Mouse (Mus musculus): ENCODE results near the gene Anapc5.

The Anapc5 gene

DNA sequence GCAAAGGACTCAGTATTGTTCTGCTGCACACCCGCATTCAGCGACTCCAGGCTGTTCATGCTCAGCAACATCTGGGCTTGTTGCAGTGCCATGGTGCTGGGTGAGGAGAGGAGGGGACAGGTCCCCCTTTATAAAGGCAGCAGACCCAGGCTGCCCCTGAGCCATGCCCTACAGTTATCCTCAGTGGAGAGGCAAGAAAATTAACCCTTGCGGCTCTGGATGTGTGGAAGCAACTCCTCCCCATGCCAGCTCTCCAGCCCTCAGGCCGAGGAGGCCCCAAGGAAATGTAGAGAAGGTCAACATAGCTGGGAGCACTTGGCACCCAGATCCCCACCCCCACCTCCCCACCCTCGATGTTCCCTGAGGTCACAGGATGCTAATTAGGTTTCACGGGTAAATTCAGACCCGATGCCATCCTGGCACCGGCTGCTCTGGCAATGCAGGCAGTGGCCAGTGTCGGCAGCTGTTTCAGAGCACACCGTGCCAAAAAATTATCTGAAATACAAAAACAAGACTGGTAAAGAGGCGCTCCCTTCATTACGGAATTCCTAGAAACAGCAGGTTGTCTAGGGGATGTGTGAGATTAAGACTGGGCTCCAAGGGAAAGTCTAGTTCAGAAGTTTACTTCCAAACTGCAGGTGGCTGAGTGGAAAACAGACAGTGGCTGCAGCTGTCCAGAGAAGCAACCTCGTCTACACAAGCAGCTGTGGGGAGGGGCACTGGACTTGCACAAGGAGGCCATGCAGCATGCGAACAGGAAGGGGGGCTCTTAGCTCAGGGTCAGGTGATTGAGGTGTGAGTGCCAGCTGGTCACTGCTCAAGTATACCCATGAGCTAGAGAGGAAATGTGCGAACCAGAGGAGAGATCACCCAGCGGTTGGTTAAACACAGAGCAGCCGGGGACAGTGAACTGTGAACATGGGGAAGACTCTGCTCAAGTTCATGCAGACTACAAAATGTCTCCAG lies 21.5 kb downstream of the Anapc5 start:
- no peak for DNase-seq

DNA sequence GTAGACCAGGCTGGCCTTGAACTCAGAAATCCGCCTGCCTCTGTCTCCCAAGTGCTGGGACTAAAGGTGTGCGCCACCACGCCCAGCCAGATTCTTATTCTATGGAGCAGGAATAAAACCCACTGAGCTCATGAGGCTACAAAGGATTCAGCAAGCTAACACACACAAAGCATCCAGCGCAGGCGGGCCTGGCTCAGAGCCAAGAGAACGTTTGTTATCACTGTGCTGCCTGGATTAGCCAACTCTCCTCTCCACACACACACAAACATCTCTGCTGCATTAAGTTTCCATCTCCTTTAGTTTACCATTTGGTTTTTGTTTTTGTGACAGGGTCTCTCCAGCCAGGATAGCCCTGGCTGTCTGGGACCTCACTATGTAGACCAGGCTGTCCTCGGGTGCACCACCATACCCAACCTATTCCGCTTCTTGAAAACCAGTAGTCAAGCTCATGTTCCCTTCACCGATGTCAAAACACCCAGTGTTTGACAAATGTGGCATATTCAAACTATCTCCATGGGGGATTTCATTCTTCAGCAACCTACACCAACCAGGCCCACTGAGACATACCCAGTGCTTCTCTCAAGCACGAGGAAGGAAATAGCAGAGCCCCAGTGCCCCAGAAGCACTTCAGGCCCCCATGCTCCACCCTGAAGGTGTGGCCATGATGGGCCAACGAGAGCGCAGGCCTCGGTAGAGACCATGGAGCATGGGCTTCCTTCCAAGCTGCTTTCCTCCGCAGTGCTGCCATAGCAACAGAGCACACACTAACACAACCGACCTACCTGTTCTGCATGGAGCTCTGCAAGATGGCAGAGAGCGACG lies 22.4 kb downstream of the Anapc5 start:
- no peak for DNase-seq

DNA sequence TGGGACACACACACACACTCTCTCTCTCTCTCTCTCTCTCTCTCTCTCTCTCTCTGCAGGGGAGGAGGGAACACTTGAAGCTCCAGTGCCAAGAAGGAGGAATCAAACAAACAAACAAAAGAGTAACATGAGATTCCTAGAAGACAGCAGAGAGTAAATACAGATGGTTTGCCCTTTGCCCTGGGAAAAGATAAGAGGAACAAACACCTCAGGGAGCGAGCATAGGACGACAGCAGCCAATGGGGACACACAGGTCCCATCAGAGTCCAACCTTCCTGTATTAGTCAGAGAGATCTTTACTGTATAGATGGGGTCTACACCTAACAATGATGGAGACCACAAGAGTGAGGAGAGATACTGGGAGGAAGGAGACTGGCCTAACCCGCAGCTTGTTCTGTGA lies 23.3 kb downstream of the Anapc5 start:
- DNase-seq: no peak

DNA sequence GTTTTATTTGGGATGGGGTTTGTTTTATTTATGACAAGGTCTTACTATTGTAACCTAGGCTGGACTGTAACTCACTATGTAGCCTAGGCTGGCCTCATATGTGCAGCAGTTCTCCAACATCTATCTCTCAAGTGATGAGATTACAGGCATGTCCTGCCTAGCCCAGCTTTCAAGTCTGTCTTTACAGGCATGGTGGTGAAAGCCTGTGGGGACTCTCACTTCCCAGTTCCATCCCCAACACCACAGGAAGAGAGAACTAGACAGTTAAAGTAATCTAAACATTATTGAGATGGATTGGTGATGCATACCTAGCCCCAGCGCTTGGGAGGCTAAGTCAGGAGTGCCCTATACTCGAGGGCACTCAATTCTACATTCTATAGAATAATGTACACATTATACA lies 32.4 kb downstream of the Anapc5 start:
- DNase-seq: no peak

DNA sequence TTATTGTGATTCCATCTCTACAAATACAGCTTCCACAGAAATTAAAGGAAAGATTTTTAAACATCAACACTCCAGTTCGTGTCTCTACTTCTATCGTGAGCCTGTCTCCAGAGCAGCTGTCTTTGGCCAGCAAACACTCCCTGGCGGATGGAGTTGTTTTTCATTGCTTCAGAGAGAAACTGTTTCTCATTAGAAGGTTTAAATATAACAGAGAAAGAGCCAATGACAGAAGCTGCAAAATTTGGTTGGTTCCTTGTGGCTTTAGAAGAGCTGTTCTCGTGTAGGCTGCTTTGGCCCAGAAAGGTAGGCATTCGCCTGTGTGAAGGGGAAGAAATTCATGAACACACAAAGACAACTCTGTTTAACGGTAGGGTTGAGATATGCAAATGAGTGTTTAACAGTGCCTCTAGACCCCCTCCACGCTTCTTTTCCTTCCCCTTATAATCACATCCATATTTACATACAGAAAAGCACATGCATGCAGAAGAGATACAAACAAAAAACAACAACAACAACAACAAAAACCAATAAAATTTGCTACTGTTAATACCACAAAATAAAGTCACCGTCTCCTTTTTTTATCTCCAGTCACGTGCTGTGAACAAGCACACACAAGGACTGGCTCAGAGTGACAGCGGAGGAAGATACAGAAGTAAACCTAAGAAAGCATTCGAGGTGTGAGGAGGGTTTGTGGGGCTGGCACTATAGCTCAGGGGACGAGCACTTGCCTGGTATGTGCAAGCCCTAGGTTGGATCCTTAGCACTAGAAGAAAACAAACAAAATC lies 34.9 kb downstream of the Anapc5 start:
- no peak for DNase-seq

DNA sequence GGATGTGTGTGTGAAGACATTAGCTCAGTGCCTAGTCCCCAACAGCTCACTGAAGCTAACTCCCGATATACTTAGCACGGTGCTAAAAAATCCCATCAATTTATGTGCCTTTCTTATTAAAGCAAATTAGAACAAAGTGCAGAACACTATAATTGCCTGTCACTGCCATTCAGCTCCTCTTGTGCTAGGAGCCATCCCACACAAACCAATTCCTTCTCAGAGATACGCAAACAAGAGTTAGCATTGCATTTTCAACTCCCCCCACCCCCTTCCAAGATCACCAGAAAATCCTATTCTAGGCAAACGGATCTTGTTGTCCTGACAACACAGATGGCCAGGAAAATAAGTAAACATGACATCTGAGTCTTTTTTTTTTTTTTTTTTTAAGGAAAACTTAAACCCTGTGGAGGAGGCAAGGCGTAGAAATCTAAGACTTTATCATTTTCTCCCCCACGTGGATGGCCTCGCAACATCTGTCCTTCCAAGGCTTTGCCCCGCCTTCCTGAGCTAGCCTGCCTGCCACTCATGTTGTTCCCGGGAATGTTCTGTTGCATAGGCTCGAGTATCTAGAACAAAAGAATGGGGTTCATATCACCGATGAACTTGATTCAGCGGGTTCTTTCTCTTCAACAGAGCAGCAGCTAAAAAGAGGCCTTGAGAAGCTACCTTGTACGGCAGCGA lies 37.3 kb downstream of the Anapc5 start:
- no peak for DNase-seq

DNA sequence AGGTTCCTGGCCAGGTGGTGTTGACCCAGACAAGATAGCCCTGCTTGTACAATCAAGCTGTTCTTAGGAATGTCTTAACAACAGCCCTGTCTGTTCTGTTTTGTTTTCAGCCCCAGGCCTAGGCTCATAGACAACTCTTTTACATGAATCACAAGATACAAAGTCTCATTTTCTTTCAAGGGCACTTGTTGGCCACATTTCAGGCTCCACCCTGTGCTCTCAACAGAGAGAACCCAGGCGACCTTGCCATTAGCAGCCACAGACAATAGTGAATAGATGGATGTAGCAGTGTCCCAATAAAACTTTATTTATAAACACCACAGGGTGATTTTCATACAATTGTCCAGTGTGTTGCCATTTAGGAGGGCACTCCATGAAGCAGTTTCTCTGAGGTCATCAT lies 39.1 kb downstream of the Anapc5 start:
- DNase-seq: no peak

DNA sequence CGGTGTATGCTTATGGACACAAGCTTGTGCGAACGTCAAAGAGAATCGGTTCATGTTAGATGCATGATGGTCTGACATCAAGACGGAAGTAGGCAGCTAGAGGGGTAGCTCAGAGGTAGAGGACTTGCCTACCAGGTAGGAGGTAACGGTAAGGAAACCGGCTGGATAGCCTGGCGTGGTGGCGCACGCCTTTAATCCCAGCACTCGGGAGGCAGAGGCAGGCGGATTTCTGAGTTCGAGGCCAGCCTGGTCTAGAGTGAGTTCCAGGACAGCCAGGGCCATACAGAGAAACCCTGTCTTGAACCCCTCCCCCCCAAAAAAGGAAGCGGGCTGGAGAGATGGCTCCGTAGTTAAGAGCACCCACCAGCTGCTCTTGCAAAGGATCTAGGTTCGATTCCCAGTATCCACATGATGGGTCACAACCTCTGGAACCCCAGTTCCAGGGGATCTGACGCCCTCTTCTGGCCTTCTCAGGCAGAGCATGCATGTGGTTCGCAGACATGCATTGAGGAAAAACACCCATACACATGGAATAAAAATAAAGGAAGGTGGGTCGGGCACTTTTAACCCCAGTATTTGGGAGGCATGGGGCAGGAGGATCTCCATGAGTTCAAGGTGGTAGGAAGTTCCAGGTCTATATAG lies 40.2 kb downstream of the Anapc5 start:
- DNase-seq: no peak

DNA sequence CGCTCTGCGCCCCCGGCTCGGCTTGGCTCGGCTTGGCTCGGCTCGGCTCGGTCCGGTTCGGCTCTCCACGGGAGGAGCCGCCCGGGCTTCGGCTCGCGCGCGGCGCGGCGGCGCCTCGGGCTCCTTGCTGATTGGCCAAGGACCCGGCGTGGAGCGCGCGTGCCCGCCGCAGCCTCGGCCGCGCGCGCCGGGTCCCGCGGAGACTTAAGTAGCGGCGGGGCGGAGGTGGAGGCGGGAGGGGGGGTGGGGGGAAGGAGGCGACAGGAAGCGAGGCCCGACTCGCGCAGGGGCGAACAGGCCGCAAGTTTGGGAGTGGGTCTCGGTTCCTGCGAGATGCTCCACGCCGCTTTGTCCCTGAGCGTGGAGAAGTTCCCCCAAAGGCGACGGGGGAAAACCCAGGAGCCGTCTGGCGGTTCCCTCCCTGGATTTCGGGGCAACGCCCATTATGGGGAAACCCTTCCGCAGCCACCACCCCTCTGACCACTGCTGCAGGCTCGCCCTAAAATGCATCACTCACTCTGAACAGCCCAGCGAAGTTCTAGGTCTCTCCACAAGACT lies 41.8 kb downstream of the Anapc5 start, which contains the start of gene Camkk2:
TSS of gene Camkk2 (minus strand) at position 133 of the 558 bp plus-strand sequence.
- DNase-seq: peak; percentile 73 to 80

DNA sequence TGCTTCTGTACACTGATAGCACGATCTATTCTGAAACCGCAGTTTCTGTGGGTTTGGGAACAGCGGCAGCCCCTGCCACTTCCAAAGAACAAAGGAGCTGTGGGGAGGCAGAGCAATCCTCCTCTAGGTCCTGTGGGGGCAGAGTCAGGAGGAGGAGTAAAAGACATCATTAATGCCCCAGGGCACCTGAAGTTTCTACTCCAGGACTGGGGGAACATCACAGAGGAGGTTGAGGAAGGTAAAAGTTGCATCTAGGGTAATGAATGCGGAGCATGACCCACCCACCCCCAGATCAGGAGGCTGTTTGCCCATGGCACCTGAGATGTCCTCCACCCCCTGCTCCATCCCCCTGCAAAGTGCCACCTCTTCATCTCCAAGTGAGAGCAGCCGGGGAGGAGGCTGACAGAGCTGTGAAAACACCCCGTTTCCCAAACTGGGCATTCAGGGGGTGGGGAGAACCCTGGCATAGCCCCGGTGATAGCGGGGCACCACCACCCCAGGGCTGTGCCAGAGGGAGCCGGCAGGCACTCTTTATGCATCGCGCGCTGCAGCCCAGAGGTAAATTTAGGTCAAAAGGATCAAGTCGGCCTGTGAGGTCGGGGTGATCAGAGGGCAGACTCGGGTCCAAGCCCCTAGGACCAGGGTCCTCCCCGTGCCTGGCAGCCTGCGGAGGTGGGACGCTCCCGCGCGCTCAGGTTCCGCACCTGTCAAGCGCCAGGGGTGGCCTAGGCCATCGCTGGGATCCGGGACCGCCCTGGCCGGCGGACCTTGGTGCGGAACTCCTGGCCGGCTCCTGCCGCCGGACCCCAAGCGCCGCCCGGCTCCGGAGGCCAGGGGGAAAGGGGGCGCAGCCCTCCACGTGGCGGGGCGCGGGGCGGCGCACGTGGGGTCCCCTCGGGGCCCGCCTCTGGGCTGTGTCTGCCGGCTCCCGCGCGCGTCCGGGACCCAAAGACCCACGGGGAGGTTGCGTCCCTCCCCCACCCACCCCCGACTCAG lies 42.6 kb downstream of the Anapc5 start:
- DNase-seq: peak; percentile 42 to 46

DNA sequence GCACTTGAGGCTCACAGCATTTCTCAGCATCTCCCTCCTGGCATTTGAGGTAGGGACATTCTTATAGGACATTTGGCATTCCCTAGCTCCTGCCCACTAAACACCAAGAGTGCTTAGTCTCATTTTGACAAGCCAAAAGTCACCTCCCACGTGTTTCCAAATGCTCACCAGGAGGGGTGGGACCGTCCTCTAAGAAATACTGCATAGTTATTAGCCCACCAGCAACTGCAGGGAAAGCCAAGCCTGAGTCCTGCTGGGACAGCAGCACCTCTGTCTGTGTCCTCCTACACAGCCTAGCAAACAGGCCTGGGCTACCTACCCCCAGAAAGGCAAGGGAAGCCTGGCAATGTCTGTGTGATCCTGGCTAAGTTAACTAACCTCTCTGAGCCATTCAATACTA lies 43.8 kb downstream of the Anapc5 start:
- no peak for DNase-seq

DNA sequence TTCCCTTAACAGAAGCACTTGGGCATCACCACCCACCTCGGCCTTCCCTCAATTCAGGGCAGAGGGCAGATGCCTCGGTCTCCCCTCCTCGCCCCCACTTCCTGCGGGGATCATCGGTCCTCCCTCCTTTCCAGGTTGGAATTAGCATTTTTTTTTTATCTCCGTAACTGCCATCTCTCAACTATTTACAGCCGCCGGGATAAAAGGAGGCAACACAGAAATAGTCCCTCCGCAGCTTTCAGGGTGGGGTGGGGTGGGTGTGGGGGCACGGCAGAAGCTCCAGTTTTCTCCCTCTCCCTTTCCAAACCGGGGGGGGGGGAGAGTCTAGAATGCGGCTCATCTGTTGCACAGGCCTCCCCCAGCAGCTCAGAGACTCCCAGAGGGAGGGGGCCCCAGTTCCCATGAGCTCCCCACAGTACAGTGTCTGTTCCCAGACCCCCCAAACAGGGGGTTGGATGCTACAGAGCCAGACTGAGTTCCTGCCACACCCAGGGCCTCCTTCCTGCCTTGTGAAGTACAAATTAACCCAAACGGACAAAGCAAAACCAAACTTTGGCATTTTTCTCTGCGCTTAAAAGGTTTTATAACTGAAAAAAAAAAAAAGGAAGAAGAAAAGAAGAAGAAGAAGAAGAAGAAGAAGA lies 45.4 kb downstream of the Anapc5 start:
- DNase-seq: no peak

DNA sequence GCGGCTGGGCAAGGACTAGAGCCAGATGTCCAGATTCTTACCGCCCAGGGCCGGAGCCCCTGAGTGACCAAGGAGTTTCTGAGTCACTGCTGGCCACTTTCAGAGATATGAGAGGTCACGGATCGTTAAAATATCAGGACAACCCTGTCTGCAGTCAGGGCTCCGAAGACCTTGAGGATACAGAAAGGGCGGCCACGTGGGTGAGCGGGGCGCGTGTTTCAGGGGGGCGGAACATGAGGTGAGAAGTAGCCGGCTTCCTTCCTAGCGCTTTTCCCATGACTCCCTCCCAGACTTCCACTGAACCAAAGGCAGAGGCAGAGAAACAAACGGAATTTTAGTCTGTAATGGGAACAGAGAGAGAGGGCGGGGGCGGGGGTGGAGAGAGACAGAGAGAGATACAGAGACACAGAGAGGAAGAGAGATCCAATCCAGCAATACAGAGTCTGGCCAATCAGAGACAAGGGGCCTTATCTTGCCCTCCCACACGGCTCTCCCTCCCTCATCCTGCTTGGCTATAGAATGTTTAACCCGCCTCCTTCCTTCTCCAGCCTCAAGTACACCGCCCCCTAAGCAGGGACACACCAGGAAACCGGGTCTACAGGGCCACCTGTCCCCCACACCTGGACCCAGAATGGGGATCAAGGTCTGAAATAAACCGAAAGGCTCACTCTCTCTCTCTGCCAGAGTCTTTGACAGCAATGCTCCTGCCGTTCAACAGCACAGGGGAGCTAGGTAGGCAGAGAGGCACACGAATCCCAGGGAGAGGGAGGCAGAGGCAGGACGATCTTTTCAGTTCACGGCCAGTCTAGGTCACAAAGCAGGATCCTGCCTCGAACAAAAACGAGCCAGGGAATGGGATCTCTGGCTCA lies 46.2 kb downstream of the Anapc5 start:
- DNase-seq: no peak

DNA sequence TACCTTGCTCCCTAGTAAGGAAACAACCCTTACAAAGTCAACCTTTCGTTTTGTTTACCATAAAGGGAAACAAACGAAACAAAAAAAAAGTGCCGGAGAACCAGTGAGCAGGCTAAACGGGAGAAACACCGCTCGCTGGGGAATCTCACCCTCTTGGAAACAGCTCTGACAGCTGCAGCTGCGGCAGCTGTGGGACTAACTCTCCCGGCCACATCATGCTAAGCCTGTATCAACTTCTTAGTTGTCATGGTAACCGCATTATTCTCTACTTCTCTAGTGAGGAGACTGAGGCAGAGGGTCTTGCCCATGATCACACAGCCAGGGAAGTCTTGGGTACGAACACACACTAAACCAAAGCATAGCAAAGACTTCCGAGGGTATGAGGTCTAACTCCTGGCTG lies 47.4 kb downstream of the Anapc5 start:
- no peak for DNase-seq

DNA sequence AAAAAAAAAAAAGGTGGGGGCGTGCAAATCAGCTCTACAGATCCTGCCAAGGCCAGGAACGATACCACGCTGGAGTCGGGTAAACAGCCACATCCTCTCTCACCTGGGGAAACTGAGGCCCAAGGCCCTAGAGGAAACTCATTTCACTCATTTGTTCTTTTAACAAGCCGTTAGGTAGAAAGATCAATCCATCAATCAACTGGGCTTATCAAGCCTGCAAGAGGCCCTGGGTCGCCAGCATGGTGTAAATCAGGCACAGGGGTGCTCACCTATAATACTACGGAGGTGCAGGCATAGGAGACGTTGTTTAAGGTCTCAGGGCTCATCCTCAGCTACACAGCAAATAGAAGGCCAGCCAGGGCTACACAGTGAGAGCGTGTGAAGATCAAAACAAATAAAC lies 49.7 kb downstream of the Anapc5 start:
- no peak for DNase-seq

DNA sequence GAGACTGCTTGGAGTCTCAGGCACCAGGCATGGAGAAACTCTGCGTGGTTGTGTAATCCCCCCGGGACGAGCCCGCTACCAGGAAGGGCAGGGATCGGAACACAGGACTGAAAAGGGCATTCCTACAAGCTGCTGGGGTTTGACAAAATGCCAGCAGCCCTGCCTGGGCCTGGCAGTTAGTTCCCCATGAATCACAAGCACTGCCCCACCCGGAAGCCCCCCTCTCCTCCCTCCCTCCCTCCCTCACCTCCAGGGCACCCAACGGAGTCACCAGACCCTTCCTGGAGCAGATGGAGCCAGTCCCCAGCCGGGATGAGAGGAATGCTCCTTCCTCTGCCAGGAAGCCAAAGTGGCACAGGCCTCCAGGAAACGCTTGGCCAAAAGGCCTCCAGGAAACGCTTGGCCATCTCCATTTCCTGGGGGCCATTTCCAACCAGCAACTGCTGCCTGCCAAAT lies 50.3 kb downstream of the Anapc5 start:
- DNase-seq: peak; percentile 46 to 48

DNA sequence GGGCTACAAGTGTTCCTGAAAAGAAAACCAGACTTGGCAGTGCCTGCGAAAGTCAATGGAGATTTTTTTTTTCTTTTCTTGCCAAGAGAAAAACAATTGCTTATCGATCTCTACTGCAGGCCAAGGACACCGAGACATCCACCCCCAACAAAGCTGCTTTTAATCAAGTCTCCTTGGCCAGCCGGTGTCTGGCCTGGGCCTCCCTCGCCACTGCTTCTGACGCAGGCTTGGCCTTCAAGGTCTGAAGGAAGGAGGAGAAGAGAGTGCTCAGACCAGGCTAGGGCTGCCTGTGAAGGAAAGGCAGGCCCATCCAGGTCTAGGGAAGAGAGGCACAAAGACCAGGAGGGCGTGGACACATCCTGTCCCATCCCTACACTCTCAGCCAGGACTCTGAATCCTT lies 50.8 kb downstream of the Anapc5 start:
- no peak for DNase-seq

DNA sequence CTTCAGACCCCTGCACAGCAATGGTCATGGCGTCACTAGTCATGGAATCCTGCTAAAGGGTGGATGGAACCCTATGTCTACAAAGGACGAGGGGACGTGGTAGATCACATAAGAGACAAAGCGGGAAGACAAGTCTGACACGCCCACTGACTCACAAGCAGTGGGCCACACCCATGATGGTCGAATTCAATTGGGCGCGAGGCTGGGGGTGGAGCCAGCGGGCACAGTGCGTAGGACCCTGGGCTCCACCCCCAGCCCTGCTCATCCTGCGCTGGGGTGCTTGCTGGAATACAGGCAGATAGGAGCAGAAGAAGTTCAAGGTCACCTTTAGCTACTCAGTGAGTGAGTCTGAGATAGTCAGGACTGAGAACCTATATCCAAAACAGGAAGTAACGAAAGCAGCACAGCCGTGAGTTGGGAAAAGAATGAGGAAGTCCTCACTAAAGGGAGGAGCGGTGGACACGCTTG lies 52.0 kb downstream of the Anapc5 start:
- DNase-seq: peak; percentile 32 to 46

Measured in B cell, adult 2 months (primary cell).